Mouse (Mus musculus) MEL (cell line): ENCODE data around the gene Fam169b.

Experiments
- CTCF ChIP-seq, 3 experiments: IDR thresholded peaks in 2 of 3; conservative IDR thresholded peaks in 1 of 3; 2 replicates each; pipeline ENCODE4 v1.5.1; 2011 to 2012; ENCODE audit warnings: low read length in 3 of 3, low read depth in 2 of 3, mild to moderate bottlenecking in 2 of 3, improper control_type of control experiment in 1 of 3, inconsistent platforms in 1 of 3, mixed read lengths in 1 of 3, moderate library complexity in 1 of 3; ENCODE audit not compliant: control insufficient read depth in 1 of 3, insufficient read depth in 1 of 3, poor library complexity in 1 of 3, severe bottlenecking in 1 of 3
- EP300 ChIP-seq, 2 experiments: IDR thresholded peaks; 2 replicates each; pipeline ENCODE4 v1.6.1; 2011; ENCODE audit warnings: improper control_type of control experiment in 2 of 2, low read length in 2 of 2, low read depth in 1 of 2, mild to moderate bottlenecking in 1 of 2
- GATA1 ChIP-seq: IDR thresholded peaks from 2 replicates; pipeline ENCODE4 v1.6.1; 2011; ENCODE audit warnings: low read depth, low read length, improper control_type of control experiment
- HCFC1 ChIP-seq: IDR thresholded peaks from 2 replicates; pipeline ENCODE4 v1.6.1; 2012; ENCODE audit warnings: low read depth, mild to moderate bottlenecking, inconsistent platforms, low read length, improper control_type of control experiment, moderate library complexity
- MAZ ChIP-seq: IDR thresholded peaks from 2 replicates; pipeline ENCODE4 v1.6.1; 2012; ENCODE audit warnings: low read depth, mild to moderate bottlenecking, inconsistent platforms, low read length, improper control_type of control experiment
- NELFE ChIP-seq: IDR thresholded peaks from 2 replicates; pipeline ENCODE4 v1.6.1; 2011; ENCODE audit warnings: low read depth, low read length, improper control_type of control experiment
- POLR2A ChIP-seq, 2 experiments: IDR thresholded peaks; 2 replicates each; pipeline ENCODE4 v1.6.1; 2011 to 2012; ENCODE audit warnings: low read length in 2 of 2, mild to moderate bottlenecking in 2 of 2, control low read depth in 1 of 2, improper control_type of control experiment in 1 of 2, low read depth in 1 of 2, moderate library complexity in 1 of 2; ENCODE audit not compliant: control insufficient read depth in 1 of 2, insufficient read depth in 1 of 2, poor library complexity in 1 of 2
- POLR2AphosphoS2 ChIP-seq: IDR thresholded peaks from 2 replicates; pipeline ENCODE4 v1.6.1; 2011; ENCODE audit warnings: low read length, improper control_type of control experiment
- RAD21 ChIP-seq: IDR thresholded peaks from 2 replicates; pipeline ENCODE4 v1.6.1; 2011; ENCODE audit warnings: mild to moderate bottlenecking, low read depth, low read length, improper control_type of control experiment
- TBP ChIP-seq: IDR thresholded peaks from 2 replicates; pipeline ENCODE4 v1.8.0; 2011; ENCODE audit warnings: low read depth, low read length, improper control_type of control experiment
- TCF12 ChIP-seq: IDR thresholded peaks from 2 replicates; pipeline ENCODE4 v1.6.1; 2014; ENCODE audit warnings: low read depth, mild to moderate bottlenecking, inconsistent platforms, low read length, improper control_type of control experiment, moderate library complexity
- USF2 ChIP-seq, 2 experiments: IDR thresholded peaks; 2 replicates each; pipeline ENCODE4 v1.6.1; 2011 to 2012; ENCODE audit warnings: improper control_type of control experiment in 2 of 2, low read length in 2 of 2, borderline replicate concordance in 1 of 2, inconsistent platforms in 1 of 2, low read depth in 1 of 2, mild to moderate bottlenecking in 1 of 2; ENCODE audit not compliant: insufficient read depth in 1 of 2
- ZMIZ1 ChIP-seq: IDR thresholded peaks from 2 replicates; pipeline ENCODE4 v1.6.1; 2012; ENCODE audit warnings: low read depth, mild to moderate bottlenecking, inconsistent platforms, low read length, improper control_type of control experiment, moderate library complexity

GRCm38 (mm10) chr7:68296487-68296886 lies 22.8 kb downstream of the Fam169b start:
- no peak for TF ChIP-seq NELFE
- no peak for TF ChIP-seq RAD21
- no peak for TF ChIP-seq EP300 (IDR thresholded peaks at IDR 0.05; ENCODE audit: low read depth in 1 of 2, low read length in 2 of 2)
- no peak for TF ChIP-seq POLR2A (IDR thresholded peaks at IDR 0.05; ENCODE audit: control insufficient read depth in 1 of 2, insufficient read depth in 1 of 2, low read depth in 1 of 2, low read length in 2 of 2, poor library complexity in 1 of 2)
- no peak for TF ChIP-seq CTCF (IDR thresholded peaks at IDR 0.05 in 2 of 3, conservative IDR thresholded peaks at IDR 0.05 in 1 of 3; ENCODE audit: control insufficient read depth in 1 of 3, insufficient read depth in 1 of 3, low read depth in 2 of 3, low read length in 3 of 3, poor library complexity in 1 of 3, severe bottlenecking in 1 of 3)
- TF ChIP-seq MAZ: no peak
- TF ChIP-seq HCFC1: no peak
- no peak for TF ChIP-seq TBP
- TF ChIP-seq USF2 (IDR thresholded peaks at IDR 0.05; ENCODE audit: borderline replicate concordance in 1 of 2, insufficient read depth in 1 of 2, low read depth in 1 of 2, low read length in 2 of 2): no peak
- TF ChIP-seq TCF12: no peak
- TF ChIP-seq POLR2AphosphoS2: no peak
- no peak for TF ChIP-seq GATA1
- TF ChIP-seq ZMIZ1: no peak
